31 mouse cellular contexts compared by ENCODE assay signal in genomic region chr3:89794616-89795015, GRCm38 (mm10). TPM values are rescaled to one million over a fixed set of nuclear protein-coding genes. Genes with fewer than 3 reads are reported as not detected.
A peak's percentile ranks its signal among the peaks of the same experiment; 100 is the strongest.
DNase-seq lines count a peak whose midpoint lies in the region; ATAC-seq and TF ChIP-seq lines count a peak whose summit lies in the region.
"Had no signal": no experiment of that assay in that cellular context is flagged by ENCODE, and none has a peak within 500 bp of the region (broad histone marks: within the 10 kb centered on the region; RNA-seq: fewer than 3 reads in every experiment).

No protein-coding gene starts in this region.

- no peaks in the 10 kb centered on the region for H3K4me1 ChIP-seq in liver, adult 2 months (ENCODE audit: control insufficient read depth, insufficient read depth, low read length)
- H3K4me1 ChIP-seq in liver, embryonic 12.5 days, result peaks cover 3% of the 10 kb centered on the region; the same call in 1 of the 2 replicates
- H3K4me1 ChIP-seq in CH12.LX (ENCODE audit: control insufficient read depth in 1 of 2, insufficient read depth in 2 of 2) (peaks cover 3 to 21% of the 10 kb centered on the region in 2 experiments; a peak in 3 of 4 replicates), MEL (ENCODE audit: control insufficient read depth in 1 of 2, insufficient read depth in 2 of 2, low read length in 2 of 2) (peaks cover 0 to 14% of the 10 kb centered on the region in 2 experiments; a peak in 2 of 4 replicates)
- H3K4me1 ChIP-seq in stomach, postnatal 0 days (replicated peaks; ENCODE audit: control insufficient read depth, insufficient read depth), result no peaks in the 10 kb centered on the region
- no peaks in the 10 kb centered on the region for H3K4me1 ChIP-seq in midbrain, embryonic 14.5 days (ENCODE audit: control insufficient read depth, insufficient read depth, low read length)
- H3K4me1 ChIP-seq: forebrain, embryonic 15.5 days; liver, embryonic 15.5 days had no signal

- in situ Hi-C loops in CH12.LX (cut with MboI; ENCODE audit: low pct_ligation_motif_present, low pct_unique_long_range_greater_than_20kb, low sequenced_read_pairs), result loop anchor here (10.0 to 25.0 kb wide), 2 partner anchors 168 to 280 kb away; partner anchors contain the start of genes Atp8b2 and Tpm3

- TF ChIP-seq RAD21 in CH12.LX (IDR thresholded peaks at IDR 0.05; ENCODE audit: low read depth, low read length) (peak; percentile 33), MEL (IDR thresholded peaks at IDR 0.05; ENCODE audit: low read depth, low read length) (peak; percentile 31)

- no peak overlapping the region for H3K4me2 ChIP-seq in liver, embryonic 12.5 days
- H3K4me2 ChIP-seq in CH12.LX (ENCODE audit: insufficient read depth, low read depth, poor library complexity, severe bottlenecking), result no peak overlapping the region
- H3K4me2 ChIP-seq in stomach, postnatal 0 days (replicated peaks; ENCODE audit: low read depth), result no peak overlapping the region
- no peak overlapping the region for H3K4me2 ChIP-seq in midbrain, embryonic 14.5 days (ENCODE audit: low read length)
- H3K4me2 ChIP-seq: embryonic facial prominence, embryonic 13.5 days; forebrain, embryonic 15.5 days; heart, embryonic 11.5 days; hindbrain, embryonic 12.5 days; limb, embryonic 12.5 days; liver, embryonic 15.5 days; midbrain, embryonic 13.5 days; stomach, embryonic 15.5 days had no signal

- no peak for ATAC-seq in liver, embryonic 12.5 days
- no peak for ATAC-seq in stomach, postnatal 0 days (ENCODE audit: low FRiP score, low TSS enrichment)
- no peak for ATAC-seq in midbrain, embryonic 14.5 days (ENCODE audit: low FRiP score, low TSS enrichment)
- ATAC-seq: forebrain, embryonic 15.5 days; hindbrain, postnatal 0 days; intestine, embryonic 16.5 days; lung, postnatal 0 days; midbrain, embryonic 13.5 days had no signal

- TF ChIP-seq EP300 in CH12.LX (IDR thresholded peaks at IDR 0.05; ENCODE audit: low read length) (no peak), MEL (IDR thresholded peaks at IDR 0.05; ENCODE audit: low read depth in 1 of 2, low read length in 2 of 2) (no peak)
- no peak for TF ChIP-seq EP300 in stomach, postnatal 0 days (optimal IDR thresholded peaks at IDR 0.05)

- TF ChIP-seq POLR2A in liver, adult 2 months (IDR thresholded peaks at IDR 0.05; ENCODE audit: extremely low read depth, insufficient read depth, low read length), result no peak
- TF ChIP-seq POLR2A in CH12.LX (IDR thresholded peaks at IDR 0.05; ENCODE audit: low read depth, low read length) (no peak), MEL (IDR thresholded peaks at IDR 0.05; ENCODE audit: control insufficient read depth in 1 of 2, insufficient read depth in 1 of 2, low read depth in 1 of 2, low read length in 2 of 2, poor library complexity in 1 of 2) (no peak)

- H3K4me3 ChIP-seq in liver, adult 2 months (ENCODE audit: insufficient read depth, low read depth, low read length), result no peak overlapping the region
- no peak overlapping the region for H3K4me3 ChIP-seq in liver, embryonic 12.5 days
- H3K4me3 ChIP-seq in CH12.LX (replicated peaks in 1 of 3; ENCODE audit: low read depth in 2 of 3, low read length in 2 of 3, poor library complexity in 1 of 3) (no peak overlapping the region), MEL (ENCODE audit: control insufficient read depth in 1 of 2, insufficient read depth in 1 of 2, low read depth in 2 of 2, low read length in 2 of 2) (no peak overlapping the region)
- H3K4me3 ChIP-seq in stomach, postnatal 0 days (ENCODE audit: low read depth, low read length), result no peak overlapping the region
- H3K4me3 ChIP-seq in midbrain, embryonic 14.5 days (replicated peaks; ENCODE audit: low read depth, low read length), result no peak overlapping the region
- H3K4me3 ChIP-seq: embryonic facial prominence, embryonic 13.5 days; forebrain, embryonic 10.5 days; forebrain, embryonic 15.5 days; hindbrain, embryonic 12.5 days; limb, embryonic 12.5 days; liver, embryonic 15.5 days; midbrain, embryonic 13.5 days; stomach, embryonic 15.5 days had no signal

- H3K9me3 ChIP-seq in liver, embryonic 12.5 days (replicated peaks), result no peaks in the 10 kb centered on the region
- H3K9me3 ChIP-seq in CH12.LX (replicated peaks; ENCODE audit: low read length) (peaks cover 2% of the 10 kb centered on the region), MEL (replicated peaks; ENCODE audit: insufficient read depth, low read length) (no peaks in the 10 kb centered on the region)
- no peaks in the 10 kb centered on the region for H3K9me3 ChIP-seq in stomach, postnatal 0 days (ENCODE audit: control insufficient read depth, low read length)
- H3K9me3 ChIP-seq in midbrain, embryonic 14.5 days (ENCODE audit: control insufficient read depth, low read length), result no peaks in the 10 kb centered on the region
- H3K9me3 ChIP-seq: embryonic facial prominence, embryonic 13.5 days; forebrain, embryonic 10.5 days; forebrain, embryonic 15.5 days; hindbrain, embryonic 12.5 days; limb, embryonic 12.5 days; liver, embryonic 15.5 days; midbrain, embryonic 13.5 days; stomach, embryonic 15.5 days had no signal

- H3K27ac ChIP-seq in liver, adult 2 months (replicated peaks; ENCODE audit: insufficient read depth, low read depth, low read length), result no peak overlapping the region
- no peak overlapping the region for H3K27ac ChIP-seq in liver, embryonic 12.5 days
- H3K27ac ChIP-seq in CH12.LX (ENCODE audit: insufficient read depth, low read depth) (no peak overlapping the region), MEL (ENCODE audit: control insufficient read depth, low read depth, low read length) (no peak overlapping the region)
- no peak overlapping the region for H3K27ac ChIP-seq in stomach, postnatal 0 days (replicated peaks)
- no peak overlapping the region for H3K27ac ChIP-seq in midbrain, embryonic 14.5 days (replicated peaks; ENCODE audit: low read depth, low read length)
- H3K27ac ChIP-seq: embryonic facial prominence, embryonic 13.5 days; forebrain, embryonic 10.5 days; forebrain, embryonic 15.5 days; hindbrain, embryonic 12.5 days; hindbrain, postnatal 0 days; limb, embryonic 12.5 days; liver, embryonic 15.5 days; midbrain, embryonic 13.5 days; stomach, embryonic 15.5 days had no signal

- no peaks in the 10 kb centered on the region for H3K79me2 ChIP-seq in liver, adult 2 months (ENCODE audit: control insufficient read depth, insufficient read depth, low read length)
- no peaks in the 10 kb centered on the region for H3K79me2 ChIP-seq in CH12.LX (replicated peaks; ENCODE audit: control insufficient read depth, extremely low read depth, insufficient read depth, poor library complexity, severe bottlenecking)
- no peaks in the 10 kb centered on the region for H3K79me2 ChIP-seq in MEL (ENCODE audit: control insufficient read depth, insufficient read depth, low read length, poor library complexity)

- dilution Hi-C loops in CH12.LX (cut with MboI; ENCODE audit: extremely low pct_ligation_motif_present, extremely low pct_unique_long_range_greater_than_20kb, low sequenced_read_pairs), result no loop called here

- no peaks in the 10 kb centered on the region for H3K36me3 ChIP-seq in liver, adult 2 months (ENCODE audit: control insufficient read depth, insufficient read depth, low read length)
- no peaks in the 10 kb centered on the region for H3K36me3 ChIP-seq in liver, embryonic 12.5 days
- H3K36me3 ChIP-seq in CH12.LX (replicated peaks in 1 of 2; ENCODE audit: control insufficient read depth in 1 of 2, insufficient read depth in 1 of 2, low read length in 1 of 2) (no peaks in the 10 kb centered on the region), MEL (ENCODE audit: control insufficient read depth in 1 of 2, insufficient read depth in 2 of 2, low read length in 2 of 2) (peaks cover 0 to 4% of the 10 kb centered on the region in 2 experiments; a peak in 1 of 4 replicates)
- no peaks in the 10 kb centered on the region for H3K36me3 ChIP-seq in stomach, postnatal 0 days (ENCODE audit: control insufficient read depth, insufficient read depth, low read length)
- no peaks in the 10 kb centered on the region for H3K36me3 ChIP-seq in midbrain, embryonic 14.5 days (ENCODE audit: control insufficient read depth, insufficient read depth, low read length)
- H3K36me3 ChIP-seq: embryonic facial prominence, embryonic 13.5 days; forebrain, embryonic 10.5 days; forebrain, embryonic 15.5 days; hindbrain, embryonic 12.5 days; limb, embryonic 12.5 days; liver, embryonic 15.5 days; midbrain, embryonic 13.5 days; stomach, embryonic 15.5 days had no signal

- TF ChIP-seq CTCF in liver, adult 2 months (IDR thresholded peaks at IDR 0.05; ENCODE audit: low read depth, low read length), result peak; percentile 31; the same call in 1 of the 2 replicates
- TF ChIP-seq CTCF in CH12.LX (conservative IDR thresholded peaks at IDR 0.05 in 1 of 2, IDR thresholded peaks at IDR 0.05 in 1 of 2; ENCODE audit: low read depth in 2 of 2, low read length in 2 of 2) (peak in 1 of 2 experiments; percentile 47; a peak in 2 of 4 replicates), MEL (IDR thresholded peaks at IDR 0.05 in 2 of 3, conservative IDR thresholded peaks at IDR 0.05 in 1 of 3; ENCODE audit: control insufficient read depth in 1 of 3, insufficient read depth in 1 of 3, low read depth in 2 of 3, low read length in 3 of 3, poor library complexity in 1 of 3, severe bottlenecking in 1 of 3) (peak in 2 of 3 experiments; percentile 38 to 45; a peak in 4 of 6 replicates)
- TF ChIP-seq CTCF in stomach, postnatal 0 days (IDR thresholded peaks at IDR 0.05; ENCODE audit: low read depth), result peak; percentile 22; the same call in 1 of the 2 replicates

- no peak for DNase-seq in liver, adult 2 months (ENCODE audit: extremely low read depth, low read depth, low spot score)
- no peak for DNase-seq in CH12.LX (ENCODE audit: extremely low read depth)
- no peak for DNase-seq in MEL (ENCODE audit: low read depth, low spot score)
- no peak for DNase-seq in stomach, postnatal 0 days (ENCODE audit: low spot score)
- no peak for DNase-seq in midbrain, embryonic 14.5 days
- DNase-seq in thymus, postnatal 25 days, result no peak
- DNase-seq: adrenal gland, postnatal 10 days; cerebellum, adult 11-12 months; cerebellum, adult 9-11 months; embryo, embryonic 11 days; heart, postnatal 36 days; kidney, postnatal 14 days; lung, postnatal 4 days; retina, postnatal 1 day; right cerebral cortex, postnatal 14 days; thymus, postnatal 14 days had no signal

- no peak overlapping the region for H3K9ac ChIP-seq in liver, adult 2 months (ENCODE audit: low read depth, low read length)
- H3K9ac ChIP-seq in liver, embryonic 12.5 days, result no peak overlapping the region
- H3K9ac ChIP-seq in CH12.LX (ENCODE audit: insufficient read depth, low read depth) (no peak overlapping the region), MEL (ENCODE audit: control insufficient read depth, low read depth, low read length, poor library complexity, severe bottlenecking) (no peak overlapping the region)
- H3K9ac ChIP-seq in stomach, postnatal 0 days (ENCODE audit: low read length), result no peak overlapping the region
- H3K9ac ChIP-seq in midbrain, embryonic 14.5 days (replicated peaks; ENCODE audit: low read length), result no peak overlapping the region
- H3K9ac ChIP-seq: embryonic facial prominence, embryonic 13.5 days; forebrain, embryonic 15.5 days; hindbrain, embryonic 12.5 days; limb, embryonic 12.5 days; liver, embryonic 15.5 days; midbrain, embryonic 13.5 days; stomach, embryonic 15.5 days had no signal

- no peaks in the 10 kb centered on the region for H3K27me3 ChIP-seq in liver, adult 2 months (ENCODE audit: control insufficient read depth, insufficient read depth, low read length)
- 0 out of 2 replicates have a peak, but pooled peaks cover 3% of the 10 kb centered on the region for H3K27me3 ChIP-seq in liver, embryonic 12.5 days (replicated peaks)
- H3K27me3 ChIP-seq in CH12.LX (replicated peaks) (no peaks in the 10 kb centered on the region), MEL (ENCODE audit: control insufficient read depth in 1 of 2, insufficient read depth in 2 of 2, low read length in 2 of 2) (no peaks in the 10 kb centered on the region; a peak in 1 of 4 replicates)
- H3K27me3 ChIP-seq in stomach, postnatal 0 days (ENCODE audit: control insufficient read depth, insufficient read depth, low read length), result no peaks in the 10 kb centered on the region
- H3K27me3 ChIP-seq in midbrain, embryonic 14.5 days (ENCODE audit: control insufficient read depth, insufficient read depth, low read length), result no peaks in the 10 kb centered on the region
- H3K27me3 ChIP-seq: forebrain, embryonic 15.5 days; hindbrain, embryonic 12.5 days; midbrain, embryonic 13.5 days; stomach, embryonic 15.5 days had no signal

- 77% methylated on average over 2 of the region's 2 CpGs for WGBS in liver, adult 2 months
- 48% methylated on average over 2 of the region's 2 CpGs for WGBS in liver, embryonic 12.5 days (ENCODE audit: insufficient replicate concordance)
- WGBS in stomach, postnatal 0 days, result 61% methylated on average over 2 of the region's 2 CpGs
- WGBS in midbrain, embryonic 14.5 days, result 56% methylated on average over 2 of the region's 2 CpGs

RNA-seq across cellular contexts. Expression of gene Ube2q1, which starts 21.2 kb away (rescaled TPM):
- total RNA-seq in liver, adult 2 months (2014; rRNA removed), result 12.5 and 16.6 TPM in 2 replicates
- 9.1 and 10.0 TPM in 2 replicates for polyA plus RNA-seq in liver, adult 2 months (2012; rRNA removed)
- 8.4 and 9.7 TPM in 2 replicates for polyA plus RNA-seq in liver, embryonic 12.5 days (2016; fragmentation: Nextera tagmentation; extraction: Ambion mirVana)
- total RNA-seq in CH12.LX (2012; rRNA removed), result 35.4 and 44.5 TPM in 2 replicates
- 59.4 and 61.7 TPM in 2 replicates for total RNA-seq in CH12.LX (2014; rRNA removed)
- polyA plus RNA-seq in CH12.LX (2012; ENCODE audit: insufficient read length, low read depth), result 88.8 and 99.1 TPM in 2 replicates
- 72.6 and 73.8 TPM in 2 replicates for total RNA-seq in MEL (2012; rRNA removed)
- 100 to 1,000 TPM in 1 of 2 experiments, 10 to 100 TPM in 1; 89.0 to 162 TPM for polyA plus RNA-seq in MEL (2012; ENCODE audit: insufficient read depth in 1 of 2, insufficient read length in 2 of 2, low read depth in 1 of 2, low replicate concordance in 2 of 2, missing spikeins in 1 of 2)
- polyA plus RNA-seq in stomach, postnatal 0 days (2015; fragmentation: Nextera tagmentation; extraction: Ambion mirVana), result 6.4 and 6.5 TPM in 2 replicates
- polyA plus RNA-seq in midbrain, embryonic 14.5 days (2014; fragmentation: Nextera tagmentation; extraction: Ambion mirVana), result 22.2 and 25.0 TPM in 2 replicates

RNA-seq across cellular contexts. Expression of gene Chrnb2, which starts 30.2 kb away (rescaled TPM):
- total RNA-seq in liver, adult 2 months (2014; rRNA removed), result 0.28 and 0.54 TPM in 2 replicates
- 0.42 and 0.68 TPM in 2 replicates for polyA plus RNA-seq in liver, adult 2 months (2012; rRNA removed)
- polyA plus RNA-seq in liver, embryonic 12.5 days (2016; fragmentation: Nextera tagmentation; extraction: Ambion mirVana), result 0.26 and 0.31 TPM in 2 replicates
- 0.59 and 0.63 TPM in 2 replicates for total RNA-seq in CH12.LX (2012; rRNA removed)
- 0.19 and 0.39 TPM in 2 replicates for total RNA-seq in CH12.LX (2014; rRNA removed)
- 1.3 TPM in 2 replicates for polyA plus RNA-seq in CH12.LX (2012; ENCODE audit: insufficient read length, low read depth)
- 0.98 and 1.6 TPM in 2 replicates for total RNA-seq in MEL (2012; rRNA removed)
- 1 to 10 TPM in 1 of 2 experiments, not detected in 1; 4.0 TPM for polyA plus RNA-seq in MEL (2012; ENCODE audit: insufficient read depth in 1 of 2, insufficient read length in 2 of 2, low read depth in 1 of 2, low replicate concordance in 2 of 2, missing spikeins in 1 of 2)
- 0.68 and 0.81 TPM in 2 replicates for polyA plus RNA-seq in stomach, postnatal 0 days (2015; fragmentation: Nextera tagmentation; extraction: Ambion mirVana)
- 29.6 and 31.5 TPM in 2 replicates for polyA plus RNA-seq in midbrain, embryonic 14.5 days (2014; fragmentation: Nextera tagmentation; extraction: Ambion mirVana)

RNA-seq across cellular contexts. Expression of gene She, which starts 36.6 kb away (rescaled TPM):
- 2.3 and 2.5 TPM in 2 replicates for total RNA-seq in liver, adult 2 months (2014; rRNA removed)
- 0.78 TPM in 2 replicates for polyA plus RNA-seq in liver, adult 2 months (2012; rRNA removed)
- polyA plus RNA-seq in liver, embryonic 12.5 days (2016; fragmentation: Nextera tagmentation; extraction: Ambion mirVana), result 2.9 and 3.1 TPM in 2 replicates
- total RNA-seq in CH12.LX (2012; rRNA removed) (not detected in 2 replicates), CH12.LX (2014; rRNA removed) (not detected in 2 replicates), MEL (2012; rRNA removed) (3.3 and 5.3 TPM in 2 replicates)
- polyA plus RNA-seq in CH12.LX (2012; ENCODE audit: insufficient read length, low read depth) (not detected in 2 replicates), MEL (2012; ENCODE audit: insufficient read depth in 1 of 2, insufficient read length in 2 of 2, low read depth in 1 of 2, low replicate concordance in 2 of 2, missing spikeins in 1 of 2) (1 to 10 TPM in 1 of 2 experiments, not detected in 1; 3.5 TPM)
- polyA plus RNA-seq in stomach, postnatal 0 days (2015; fragmentation: Nextera tagmentation; extraction: Ambion mirVana), result 1.4 and 1.5 TPM in 2 replicates
- polyA plus RNA-seq in midbrain, embryonic 14.5 days (2014; fragmentation: Nextera tagmentation; extraction: Ambion mirVana), result 0.57 and 2.0 TPM in 2 replicates
- total RNA-seq: megakaryocyte-erythroid progenitor cell, adult 5-6 weeks; monocyte, adult 5-6 weeks had no signal
